ENCODE assay signal across 8 mouse cellular contexts in the genomic region with DNA sequence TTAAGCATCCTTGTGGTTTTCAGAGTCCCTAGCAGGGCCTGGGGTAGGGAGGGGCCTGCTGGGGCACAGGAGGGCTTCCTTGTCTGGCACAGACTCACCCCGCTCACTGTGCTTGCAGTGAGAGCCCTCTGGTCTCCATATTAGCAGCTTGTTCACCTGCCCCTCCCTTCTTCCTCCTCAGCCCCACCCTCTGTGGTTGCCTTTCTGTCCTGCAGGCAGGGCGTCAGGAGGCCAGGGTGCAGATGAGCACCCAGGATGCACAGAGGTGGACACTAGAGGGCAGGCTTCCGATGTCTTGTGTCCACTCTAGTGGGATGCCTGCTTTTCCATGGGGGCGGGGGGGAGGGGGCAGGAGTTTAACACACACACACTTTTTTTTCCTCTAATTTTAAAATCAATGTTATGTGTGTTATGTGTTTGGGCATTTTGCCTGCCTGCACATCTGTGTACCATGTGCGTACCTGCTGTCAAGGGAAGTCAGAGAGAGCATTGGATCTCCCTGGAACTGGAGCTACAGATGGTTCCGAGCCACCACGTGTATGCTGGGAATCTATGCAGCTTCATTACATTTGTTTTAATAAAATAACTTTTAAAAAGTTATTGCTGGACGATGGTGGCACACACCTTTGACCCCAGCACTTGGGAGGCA. TPM values are rescaled to one million over a fixed set of nuclear protein-coding genes. Genes with fewer than 3 reads are reported as not detected.
DNase-seq lines count a peak whose midpoint lies in the region; ATAC-seq and TF ChIP-seq lines count a peak whose summit lies in the region.

No protein-coding gene starts in this region.

- TF ChIP-seq EP300 in ES-Bruce4 (IDR thresholded peaks at IDR 0.05; ENCODE audit: insufficient read depth, low read depth, low read length): no peak

- DNase-seq in heart, postnatal 25 days (ENCODE audit: low spot score): no peak
- peak; percentile 64 for DNase-seq in kidney, postnatal 10 days
- peak; percentile 67 to 69 for DNase-seq in lung, postnatal 4 days
- peak; percentile 51 for DNase-seq in yolk sac, embryonic 10.5 days (ENCODE audit: low spot score)
- no peak for DNase-seq in urinary bladder, adult 2 months (ENCODE audit: low spot score)

- 0 out of 2 replicates have a peak overlapping the region, but pooled peaks have one; percentile 15 for H3K4me2 ChIP-seq in heart, embryonic 12.5 days

- intact Hi-C loops in heart, postnatal 25 days (cut with DNase I): loop anchor here (1.0 kb wide), 1 partner anchor 18 kb away; no protein-coding TSS in a partner anchor

- TF ChIP-seq CTCF in ES-Bruce4 (IDR thresholded peaks at IDR 0.05; ENCODE audit: low read depth, low read length): peak; percentile 80
- TF ChIP-seq CTCF in cortical plate, adult 2 months (IDR thresholded peaks at IDR 0.05; ENCODE audit: extremely low read depth, insufficient read depth, low read length): peak; percentile 41

- H3K27me3 ChIP-seq in heart, embryonic 12.5 days (replicated peaks): no peaks in the 10 kb centered on the region
- no peaks in the 10 kb centered on the region for H3K27me3 ChIP-seq in ES-Bruce4 (ENCODE audit: control insufficient read depth, insufficient read depth, low read length, poor library complexity, severe bottlenecking)

- no peak overlapping the region for H3K9ac ChIP-seq in heart, embryonic 12.5 days
- H3K9ac ChIP-seq in ES-Bruce4 (ENCODE audit: low read depth, poor library complexity, severe bottlenecking): no peak overlapping the region

- H3K36me3 ChIP-seq in heart, embryonic 12.5 days: peaks cover 29% of the 10 kb centered on the region
- H3K36me3 ChIP-seq in ES-Bruce4 (ENCODE audit: control insufficient read depth, insufficient read depth, low read length, poor library complexity, severe bottlenecking): no peaks in the 10 kb centered on the region

- H3K4me1 ChIP-seq in heart, embryonic 12.5 days (replicated peaks): peaks cover 17% of the 10 kb centered on the region
- H3K4me1 ChIP-seq in ES-Bruce4 (ENCODE audit: control insufficient read depth, insufficient read depth, low read length): peaks cover 2% of the 10 kb centered on the region
- H3K4me1 ChIP-seq in cortical plate, adult 2 months (ENCODE audit: control insufficient read depth, insufficient read depth, low read length): no peaks in the 10 kb centered on the region

- 0 out of 2 replicates have a peak, but pooled peaks have one; percentile 48 for ATAC-seq in heart, embryonic 12.5 days (ENCODE audit: insufficient number of reproducible peaks, low FRiP score)

- TF ChIP-seq POLR2A in ES-Bruce4 (IDR thresholded peaks at IDR 0.05; ENCODE audit: insufficient read depth, low read length): no peak
- no peak for TF ChIP-seq POLR2A in cortical plate, adult 2 months (IDR thresholded peaks at IDR 0.05; ENCODE audit: extremely low read depth, insufficient read depth, low read length)

- H3K27ac ChIP-seq in heart, embryonic 12.5 days (ENCODE audit: poor library complexity, severe bottlenecking): peak overlapping the region; percentile 36; the same call in 1 of the 2 replicates
- H3K27ac ChIP-seq in ES-Bruce4 (ENCODE audit: insufficient read depth, low read length): no peak overlapping the region
- no peak overlapping the region for H3K27ac ChIP-seq in cortical plate, adult 2 months (ENCODE audit: insufficient read depth, low read length)

- no peak overlapping the region for H3K4me3 ChIP-seq in heart, embryonic 12.5 days
- H3K4me3 ChIP-seq in ES-Bruce4 (ENCODE audit: low read depth, low read length): no peak overlapping the region
- no peak overlapping the region for H3K4me3 ChIP-seq in cortical plate, adult 2 months (ENCODE audit: insufficient read depth, low read length)

- WGBS in heart, embryonic 12.5 days: 36% methylated on average over 8 of the region's 8 CpGs

- no peaks in the 10 kb centered on the region for H3K9me3 ChIP-seq in heart, embryonic 12.5 days (replicated peaks)
- H3K9me3 ChIP-seq in ES-Bruce4 (replicated peaks; ENCODE audit: control insufficient read depth, insufficient read depth, low read length, poor library complexity, severe bottlenecking): no peaks in the 10 kb centered on the region

RNA-seq across cellular contexts. Expression of a gene that starts 2.0 kb away (rescaled TPM):
- 31.6 and 35.3 TPM in 2 replicates for polyA plus RNA-seq in heart, embryonic 12.5 days (2016; fragmentation: Nextera tagmentation; extraction: Ambion mirVana)
- total RNA-seq in heart, postnatal 25 days (2021): 100 to 1,000 TPM; 104 to 110 TPM
- 22.5 and 24.2 TPM in 2 replicates for polyA plus RNA-seq in ES-Bruce4 (2011; ENCODE audit: insufficient read depth, insufficient read length, low read depth, missing spikeins)
- 101 and 110 TPM in 2 replicates for polyA plus RNA-seq in cortical plate, adult 2 months (2012; rRNA removed)
- polyA plus RNA-seq in urinary bladder, adult 2 months (2012; rRNA removed): 20.8 and 33.1 TPM in 2 replicates

RNA-seq across cellular contexts. Expression of a gene that starts 14.6 kb away (rescaled TPM):
- 45.6 and 47.2 TPM in 2 replicates for polyA plus RNA-seq in heart, embryonic 12.5 days (2016; fragmentation: Nextera tagmentation; extraction: Ambion mirVana)
- total RNA-seq in heart, postnatal 25 days (2021): 10 to 100 TPM; 17.7 to 21.4 TPM
- 9.4 and 9.7 TPM in 2 replicates for polyA plus RNA-seq in ES-Bruce4 (2011; ENCODE audit: insufficient read depth, insufficient read length, low read depth, missing spikeins)
- 34.8 and 36.6 TPM in 2 replicates for polyA plus RNA-seq in cortical plate, adult 2 months (2012; rRNA removed)
- polyA plus RNA-seq in urinary bladder, adult 2 months (2012; rRNA removed): 13.3 and 16.1 TPM in 2 replicates

RNA-seq across cellular contexts. Expression of a gene that starts 20.0 kb away (rescaled TPM):
- 285 and 294 TPM in 2 replicates for polyA plus RNA-seq in heart, embryonic 12.5 days (2016; fragmentation: Nextera tagmentation; extraction: Ambion mirVana)
- total RNA-seq in heart, postnatal 25 days (2021): 100 to 1,000 TPM; 733 to 743 TPM
- 71.8 and 74.7 TPM in 2 replicates for polyA plus RNA-seq in ES-Bruce4 (2011; ENCODE audit: insufficient read depth, insufficient read length, low read depth, missing spikeins)
- 118 and 127 TPM in 2 replicates for polyA plus RNA-seq in cortical plate, adult 2 months (2012; rRNA removed)
- 43.8 and 59.1 TPM in 2 replicates for polyA plus RNA-seq in urinary bladder, adult 2 months (2012; rRNA removed)

RNA-seq across cellular contexts. Expression of a gene that starts 26.1 kb away (rescaled TPM):
- polyA plus RNA-seq in heart, embryonic 12.5 days (2016; fragmentation: Nextera tagmentation; extraction: Ambion mirVana): 0.18 and 0.24 TPM in 2 replicates
- total RNA-seq in heart, postnatal 25 days (2021): not detected
- 0.44 TPM in 1 of 2 replicates, not detected in the other for polyA plus RNA-seq in ES-Bruce4 (2011; ENCODE audit: insufficient read depth, insufficient read length, low read depth, missing spikeins)
- polyA plus RNA-seq in cortical plate, adult 2 months (2012; rRNA removed): 1.0 TPM in 2 replicates
- polyA plus RNA-seq in urinary bladder, adult 2 months (2012; rRNA removed): 0.07 TPM in 1 of 2 replicates, not detected in the other

RNA-seq across cellular contexts. Expression of a gene that starts 26.9 kb away (rescaled TPM):
- 0.23 and 0.33 TPM in 2 replicates for polyA plus RNA-seq in heart, embryonic 12.5 days (2016; fragmentation: Nextera tagmentation; extraction: Ambion mirVana)
- total RNA-seq in heart, postnatal 25 days (2021): not detected
- 1.8 and 4.1 TPM in 2 replicates for polyA plus RNA-seq in ES-Bruce4 (2011; ENCODE audit: insufficient read depth, insufficient read length, low read depth, missing spikeins)
- polyA plus RNA-seq in cortical plate, adult 2 months (2012; rRNA removed): 31.3 and 37.6 TPM in 2 replicates
- 0.08 TPM in 1 of 2 replicates, not detected in the other for polyA plus RNA-seq in urinary bladder, adult 2 months (2012; rRNA removed)

Comparison
In these comparisons a context has a peak if more than half of its experiments do, and no peak if none do; other contexts are left out.
1. DNase-seq: peak in kidney, postnatal 10 days (single experiment), lung, postnatal 4 days (2 of 2) and yolk sac, embryonic 10.5 days (single experiment); none in heart, postnatal 25 days (single experiment) and urinary bladder, adult 2 months (single experiment).